Mouse (Mus musculus) C2C12 (cell line): ENCODE measurements around the gene Kcnk12. TPM values are rescaled to one million over a fixed set of nuclear protein-coding genes. Genes with fewer than 3 reads are reported as not detected.

Experiments
- H3K27me3 ChIP-seq: one replicate; pipeline ENCODE4 v1.6.1; 2011; ENCODE audit not compliant: control insufficient read depth, insufficient read depth, insufficient read length
- H3K36me3 ChIP-seq: one replicate; pipeline ENCODE4 v1.6.1; 2011; ENCODE audit not compliant: control insufficient read depth, insufficient read depth
- H3K4me3 ChIP-seq: one replicate; pipeline ENCODE4 v1.5.1; 2011; ENCODE audit warnings: mild to moderate bottlenecking, control low read depth; ENCODE audit not compliant: poor library complexity, insufficient read depth, severe bottlenecking
- H3K79me2 ChIP-seq: one replicate; pipeline ENCODE4 v1.6.1; 2011; ENCODE audit not compliant: control insufficient read depth, insufficient read depth
- H3K79me3 ChIP-seq: one replicate; pipeline ENCODE4 v1.6.1; 2011; ENCODE audit warnings: low read depth, control low read depth
- H3ac ChIP-seq: one replicate; pipeline ENCODE3; 2011; ENCODE audit warnings: low read depth; ENCODE audit not compliant: control insufficient read depth, insufficient read length
- CEBPB ChIP-seq: IDR thresholded peaks from one replicate; pipeline ENCODE4 v1.6.1; 2011; ENCODE audit warnings: low read depth, mild to moderate bottlenecking, control low read depth, moderate library complexity
- CTCF ChIP-seq: IDR thresholded peaks from one replicate; pipeline ENCODE4 v1.5.1; 2011; ENCODE audit not compliant: control insufficient read depth, insufficient read depth, insufficient read length
- FOSL1 ChIP-seq: IDR thresholded peaks from one replicate; pipeline ENCODE4 v1.8.0; 2011; ENCODE audit warnings: mild to moderate bottlenecking, low read length; ENCODE audit not compliant: poor library complexity, insufficient read depth, severe bottlenecking
- MAX ChIP-seq: IDR thresholded peaks from one replicate; pipeline ENCODE4 v1.6.1; 2011; ENCODE audit warnings: mild to moderate bottlenecking, control low read depth
- MYOD1 ChIP-seq: IDR thresholded peaks from one replicate; pipeline ENCODE4 v1.6.1; 2011; ENCODE audit warnings: low read depth; ENCODE audit not compliant: control insufficient read depth, insufficient read length
- MYOG ChIP-seq: IDR thresholded peaks from one replicate; pipeline ENCODE4 v1.6.1; 2011; ENCODE audit not compliant: control insufficient read depth, insufficient read length; ENCODE audit errors: extremely low read depth
- USF1 ChIP-seq: IDR thresholded peaks from one replicate; pipeline ENCODE4 v1.6.1; 2011; ENCODE audit warnings: low read depth, mild to moderate bottlenecking, control low read depth, moderate library complexity
- long read RNA-seq, 2 experiments: library from polyadenylated mRNA; unstranded; transcript quantifications; one replicate each; pipeline ENCODE4 v2.0.0; 2019 to 2020
- polyA plus RNA-seq: library from polyadenylated mRNA; unstranded; fragments of >200 nt; fragmentation: generic; extraction: Trizol; gene quantifications from one replicate; pipeline ENCODE4 v1.2.1, GENCODE M21; 2012; ENCODE audit warnings: missing spikeins

Kcnk12 gene
- polyA plus RNA-seq: 0.30 TPM
- long read RNA-seq, experiment 1: 0 reads
- long read RNA-seq, experiment 2, partial matches to known transcripts: 0 of 3 reads
- long read RNA-seq, experiment 2, other reads (novel, unspliced or antisense): 0 of 3 reads

DNA sequence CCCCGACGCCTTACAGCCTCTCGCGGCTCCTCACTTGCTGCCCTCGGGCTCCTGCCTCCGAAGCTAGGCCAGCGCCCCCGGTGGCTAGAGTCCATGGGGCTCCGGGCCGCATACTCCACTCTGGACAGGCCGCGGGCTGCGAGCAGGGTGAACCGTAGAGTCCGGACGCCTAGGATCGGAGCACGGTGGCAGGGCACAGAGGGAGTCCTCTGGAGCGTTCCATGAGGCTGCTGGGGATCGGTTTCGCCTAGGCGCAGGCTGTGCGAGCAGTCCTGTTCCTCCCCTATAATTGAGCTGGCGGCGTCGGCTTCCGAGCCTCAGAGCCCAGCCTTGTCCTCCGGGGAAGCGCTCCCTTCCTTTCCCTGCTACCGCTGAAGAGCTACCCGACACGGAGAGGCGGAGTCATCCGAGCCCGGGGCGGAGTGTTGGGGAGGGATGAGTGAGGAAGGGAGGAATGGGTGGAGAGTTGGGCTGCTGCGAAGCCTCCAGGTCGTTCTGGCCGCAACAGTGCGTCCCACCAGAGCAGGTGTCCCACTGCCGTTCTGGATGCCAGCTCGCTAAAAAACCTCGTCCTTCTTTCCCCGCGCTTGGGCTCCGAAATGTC, at the start of gene Kcnk12:
Gene Kcnk12 (minus strand): TSS at position 307 of the 604 bp plus-strand sequence.
- H3ac ChIP-seq: no peak within 1 kb of the TSS
- H3K27me3 ChIP-seq: peaks cover 21% of the 10 kb centered on the region
- H3K79me2 ChIP-seq: no peaks in the 10 kb centered on the region
- H3K4me3 ChIP-seq: no peak within 1 kb of the TSS
- H3K36me3 ChIP-seq: no peaks in the 10 kb centered on the region
- no peaks in the 10 kb centered on the region for H3K79me3 ChIP-seq
- TF ChIP-seq USF1 (no peak), MYOG (no peak), CEBPB (no peak), CTCF (no peak), MAX (no peak), MYOD1 (no peak), FOSL1 (no peak)

DNA sequence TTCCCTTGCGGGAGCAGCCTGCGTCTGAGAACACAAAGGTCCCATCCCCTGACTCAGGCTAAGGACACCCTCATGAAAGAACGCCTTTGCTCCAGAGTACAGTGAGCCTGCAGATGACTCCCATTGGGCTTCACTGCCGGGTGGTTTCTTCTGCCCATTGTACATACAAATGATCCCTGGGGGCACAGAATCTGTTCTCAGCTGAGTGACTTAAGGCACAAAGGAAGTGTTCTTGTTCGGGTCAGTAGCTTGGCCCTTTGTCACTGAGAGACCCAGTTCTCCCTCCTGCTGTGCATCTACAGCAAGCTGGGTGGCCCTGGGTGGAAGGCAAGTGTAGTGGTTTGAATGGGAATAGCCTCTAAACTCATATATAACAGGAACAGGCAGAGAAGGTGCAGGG, 44.4 kb upstream of the Kcnk12 start:
- no peak overlapping the region for H3ac ChIP-seq
- TF ChIP-seq FOSL1 (no peak), CTCF (no peak), MAX (no peak), CEBPB (no peak), MYOG (no peak), MYOD1 (no peak), USF1 (no peak)
- no peak overlapping the region for H3K4me3 ChIP-seq
- no peaks in the 10 kb centered on the region for H3K36me3 ChIP-seq
- H3K79me2 ChIP-seq: no peaks in the 10 kb centered on the region
- H3K79me3 ChIP-seq: no peaks in the 10 kb centered on the region
- H3K27me3 ChIP-seq: no peaks in the 10 kb centered on the region

DNA sequence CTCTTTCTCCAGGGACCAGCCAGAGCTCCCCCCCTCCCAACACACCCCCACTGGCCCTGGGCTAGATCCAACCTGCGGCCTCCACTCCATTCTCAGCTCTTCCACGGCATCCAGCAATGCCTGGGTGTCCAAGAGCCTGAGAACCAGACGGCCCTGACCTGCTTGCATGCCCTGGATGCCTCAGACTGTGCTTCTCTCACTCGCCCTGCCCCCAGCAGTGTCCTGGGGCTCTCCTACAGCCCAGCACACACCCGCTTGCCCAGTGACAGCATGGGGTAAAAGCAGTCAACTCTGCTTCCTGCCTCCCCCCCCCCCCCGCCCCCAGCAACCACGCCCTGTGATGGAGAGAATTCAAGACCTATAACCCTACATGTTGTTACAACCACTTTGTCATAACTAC, 42.3 kb upstream of the Kcnk12 start:
- H3ac ChIP-seq: no peak overlapping the region
- no peaks in the 10 kb centered on the region for H3K27me3 ChIP-seq
- H3K36me3 ChIP-seq: no peaks in the 10 kb centered on the region
- no peak overlapping the region for H3K4me3 ChIP-seq
- H3K79me2 ChIP-seq: no peaks in the 10 kb centered on the region
- TF ChIP-seq FOSL1 (no peak), USF1 (no peak), CEBPB (no peak), MYOD1 (no peak), CTCF (no peak), MAX (no peak), MYOG (no peak)
- no peaks in the 10 kb centered on the region for H3K79me3 ChIP-seq

DNA sequence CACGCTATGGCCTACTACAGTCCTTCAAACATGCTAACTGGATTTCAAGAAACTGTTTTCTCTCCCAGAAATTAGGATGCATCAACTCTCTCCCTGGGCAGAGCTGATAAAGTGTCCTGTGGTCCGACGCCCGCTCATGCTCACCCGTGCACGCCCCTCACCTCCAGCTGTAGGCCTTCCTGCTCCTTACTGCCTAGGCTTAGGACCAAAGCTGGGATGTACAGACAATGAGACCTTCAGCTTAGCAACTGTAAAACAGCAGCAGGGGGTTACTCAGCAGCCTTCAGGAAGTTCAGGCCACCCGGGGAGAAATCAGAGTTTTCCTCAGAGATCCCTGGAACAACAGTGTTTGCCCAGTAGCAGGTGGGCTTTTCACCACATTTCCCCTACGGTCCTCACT, 37.1 kb upstream of the Kcnk12 start:
- no peak overlapping the region for H3ac ChIP-seq
- H3K4me3 ChIP-seq: no peak overlapping the region
- H3K79me2 ChIP-seq: no peaks in the 10 kb centered on the region
- TF ChIP-seq FOSL1: no peak
- TF ChIP-seq CEBPB: no peak
- no peak for TF ChIP-seq MYOG
- TF ChIP-seq MAX: no peak
- no peak for TF ChIP-seq CTCF
- TF ChIP-seq USF1: no peak
- TF ChIP-seq MYOD1: no peak
- H3K27me3 ChIP-seq: no peaks in the 10 kb centered on the region
- no peaks in the 10 kb centered on the region for H3K79me3 ChIP-seq
- no peaks in the 10 kb centered on the region for H3K36me3 ChIP-seq

DNA sequence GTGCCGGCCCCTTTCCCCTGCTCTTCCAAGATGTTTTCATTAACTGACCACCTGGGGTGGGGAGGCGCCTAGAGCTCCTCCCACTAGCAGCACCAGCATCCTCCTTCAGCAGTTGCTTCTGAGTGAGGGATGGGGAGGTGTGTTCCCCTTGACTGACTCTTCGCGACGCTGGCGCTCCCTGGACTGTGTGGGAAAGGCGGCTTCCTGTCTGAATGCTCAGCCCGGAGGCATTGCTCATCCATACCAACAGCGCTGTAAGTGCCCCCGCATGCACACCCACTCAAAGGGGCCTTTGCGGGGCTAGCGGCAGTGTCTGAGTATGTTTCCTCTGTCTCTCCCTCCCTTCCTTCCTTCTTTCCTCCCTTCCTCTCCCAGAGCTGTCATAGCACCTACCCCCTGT, 29.1 kb upstream of the Kcnk12 start:
- Histone ChIP-seq H3K27me3 (no peaks in the 10 kb centered on the region), H3K4me3 (no peak overlapping the region), H3K79me3 (no peaks in the 10 kb centered on the region), H3K79me2 (no peaks in the 10 kb centered on the region), H3ac (no peak overlapping the region), H3K36me3 (no peaks in the 10 kb centered on the region)
- TF ChIP-seq FOSL1 (no peak), MYOD1 (no peak), CEBPB (no peak), MAX (no peak), USF1 (no peak), MYOG (no peak), CTCF (no peak)
